Mouse (Mus musculus) heart, postnatal 0 days (tissue): ENCODE data around the gene A730061H03Rik. TPM values are rescaled to one million over a fixed set of nuclear protein-coding genes. Genes with fewer than 3 reads are reported as not detected.
A peak's percentile ranks its signal among the peaks of the same experiment; 100 is the strongest.

ENCODE experiments used
- ATAC-seq: fragments of 200-750 bp; cut with Nextera tagmentation; 2 replicates; pipeline ENCODE4 v1.8.0; 2017; ENCODE audit warnings: low read depth, moderate number of reproducible peaks, moderate library complexity; ENCODE audit not compliant: insufficient read depth
- DNase-seq: peaks from one replicate; pipeline ENCODE4 v3.0.0-alpha.2; 2016; ENCODE audit warnings: low spot score
- H3K27ac ChIP-seq: fragments of 300-500 bp; sonication (generic); 2 replicates; pipeline ENCODE4 v1.5.1; 2014; ENCODE audit warnings: low read depth, mild to moderate bottlenecking
- H3K27me3 ChIP-seq: fragments of 300-500 bp; sonication (generic); 2 replicates; pipeline ENCODE4 v1.6.1; 2014; ENCODE audit warnings: low read length, mixed read lengths; ENCODE audit not compliant: control insufficient read depth, insufficient read depth
- H3K36me3 ChIP-seq: fragments of 300-500 bp; sonication (generic); replicated peaks from 2 replicates; pipeline ENCODE4 v1.6.1; 2014; ENCODE audit warnings: low read length, mixed read lengths; ENCODE audit not compliant: control insufficient read depth, insufficient read depth
- H3K4me1 ChIP-seq: fragments of 300-500 bp; sonication (generic); 2 replicates; pipeline ENCODE4 v1.6.1; 2014; ENCODE audit warnings: antibody characterized with exemption; ENCODE audit not compliant: control insufficient read depth, insufficient read depth
- H3K4me2 ChIP-seq: fragments of 300-500 bp; sonication (generic); 2 replicates; pipeline ENCODE4 v1.6.1; 2014; ENCODE audit warnings: low read depth, mild to moderate bottlenecking, low read length, moderate library complexity
- H3K4me3 ChIP-seq: fragments of 300-500 bp; sonication (generic); 2 replicates; pipeline ENCODE4 v1.5.1; 2014; ENCODE audit warnings: low read depth, low read length
- H3K9ac ChIP-seq: fragments of 300-500 bp; sonication (generic); replicated peaks from 2 replicates; pipeline ENCODE4 v1.6.1; 2014; ENCODE audit warnings: low read depth, low read length, mixed read lengths
- H3K9me3 ChIP-seq: fragments of 300-500 bp; sonication (generic); replicated peaks from 2 replicates; pipeline ENCODE4 v1.6.1; 2016; ENCODE audit warnings: low read length; ENCODE audit not compliant: control insufficient read depth
- CTCF ChIP-seq: IDR thresholded peaks from 2 replicates; pipeline ENCODE4 v1.5.1; 2016; ENCODE audit warnings: antibody characterized with exemption, control low read depth, low read depth
- EP300 ChIP-seq: IDR thresholded peaks from 2 replicates; pipeline ENCODE4 v1.6.1; 2016; ENCODE audit warnings: antibody characterized with exemption, low read depth
- WGBS: fragments of 180-500 bp; shearing (Covaris S2); extraction: QIAGEN DNeasy Blood & Tissue Kit; methylation state at CpG from one replicate; pipeline ENCODE4 v1.1.7; 2014; 5-methylcytosine and 5-hydroxymethylcytosine counted together
- polyA plus RNA-seq: library from polyadenylated mRNA; unstranded; fragments of >200 nt; fragmentation: Nextera tagmentation; extraction: Ambion mirVana; gene quantifications from 2 replicates; pipeline ENCODE4 v1.2.1, GENCODE M21; 2015
- total RNA-seq: library from RNA; depleted of rRNA; stranded (reverse); fragments of >200 nt; gene quantifications from 2 replicates; pipeline ENCODE4 v1.2.3, GENCODE M21; 2014; ENCODE audit warnings: low replicate concordance

A730061H03Rik gene
- total and polyA plus RNA-seq, 2 experiments from 2014 or later: 1.4 to 15.5 TPM

GRCm38 (mm10) chr14:55540787-55541321 is 19.4 kb downstream of the A730061H03Rik start:
- TF ChIP-seq EP300 (0 out of 2 replicates have a peak, but pooled peaks have one; percentile 29), CTCF (no peak)
- ATAC-seq: peak; percentile 45
- Histone ChIP-seq H3K27ac (peak overlapping the region; percentile 87), H3K4me1 (peaks cover 13% of the 10 kb centered on the region), H3K9ac (peak overlapping the region; percentile 77), H3K4me2 (peak overlapping the region; percentile 83), H3K9me3 (no peaks in the 10 kb centered on the region), H3K27me3 (no peaks in the 10 kb centered on the region), H3K36me3 (peaks cover 26% of the 10 kb centered on the region), H3K4me3 (peak overlapping the region; percentile 73)
- peak; percentile 67 for DNase-seq
- 6% methylated on average over 10 of the region's 10 CpGs for WGBS

GRCm38 (mm10) chr14:55540067-55540786 is 20.0 kb downstream of the A730061H03Rik start, which contains the start of gene Pck2:
Pck2 (plus strand) TSS chr14:55540266.
- Histone ChIP-seq H3K27ac (peak within 1 kb of the TSS; percentile 87), H3K4me2 (peak within 1 kb of the TSS; percentile 83), H3K27me3 (no peaks in the 10 kb centered on the region), H3K9ac (peak within 1 kb of the TSS; percentile 77), H3K36me3 (peaks cover 20% of the 10 kb centered on the region), H3K4me1 (peaks cover 13% of the 10 kb centered on the region), H3K4me3 (peak within 1 kb of the TSS; percentile 73), H3K9me3 (no peaks in the 10 kb centered on the region)
- TF ChIP-seq CTCF (no peak), EP300 (no peak)
- DNase-seq (peak; percentile 94), ATAC-seq (peak; percentile 90)
- WGBS: under 1% methylated on average over 32 of the region's 32 CpGs

GRCm38 (mm10) chr14:55536116-55536745 is 24.0 kb downstream of the A730061H03Rik start:
- ATAC-seq: no peak
- Histone ChIP-seq H3K36me3 (no peaks in the 10 kb centered on the region), H3K9ac (no peak overlapping the region), H3K4me1 (peaks cover 8% of the 10 kb centered on the region), H3K27ac (no peak overlapping the region), H3K27me3 (no peaks in the 10 kb centered on the region), H3K4me3 (no peak overlapping the region), H3K9me3 (no peaks in the 10 kb centered on the region), H3K4me2 (no peak overlapping the region)
- peak; percentile 83 for TF ChIP-seq CTCF
- no peak for TF ChIP-seq EP300
- DNase-seq: no peak
- 41% methylated on average over 6 of the region's 6 CpGs for WGBS

- no peaks in the 10 kb centered on the region for H3K9me3 ChIP-seq
- ATAC-seq: no peak
- DNase-seq: no peak
- no peak overlapping the region for H3K9ac ChIP-seq
- H3K27ac ChIP-seq: no peak overlapping the region
- no peaks in the 10 kb centered on the region for H3K36me3 ChIP-seq
- TF ChIP-seq EP300: no peak
- TF ChIP-seq CTCF: peak; percentile 48
- H3K4me2 ChIP-seq: no peak overlapping the region
- H3K27me3 ChIP-seq: peaks cover 15% of the 10 kb centered on the region
- no peak overlapping the region for H3K4me3 ChIP-seq
- 26% methylated on average over 3 of the region's 3 CpGs for WGBS
- peaks cover 10% of the 10 kb centered on the region; the same call in 1 of the 2 replicates for H3K4me1 ChIP-seq
Measured at GRCm38 (mm10) chr14:55527940-55528339, 32.3 kb downstream of the A730061H03Rik start.

GRCm38 (mm10) chr14:55526674-55527073 is 33.5 kb downstream of the A730061H03Rik start:
- Histone ChIP-seq H3K4me2 (no peak overlapping the region), H3K4me3 (no peak overlapping the region), H3K27me3 (peaks cover 27% of the 10 kb centered on the region), H3K27ac (no peak overlapping the region), H3K36me3 (no peaks in the 10 kb centered on the region), H3K9me3 (no peaks in the 10 kb centered on the region), H3K4me1 (peaks cover 10% of the 10 kb centered on the region; the same call in 1 of the 2 replicates), H3K9ac (no peak overlapping the region)
- ATAC-seq (no peak), DNase-seq (no peak)
- 63% methylated on average over 2 of the region's 2 CpGs for WGBS
- TF ChIP-seq CTCF (no peak), EP300 (no peak)
